Mouse (Mus musculus) neural tube, embryonic 12.5 days (tissue): ENCODE data around the gene Ctns. TPM values are rescaled to one million over a fixed set of nuclear protein-coding genes. Genes with fewer than 3 reads are reported as not detected.

Experiments
- ATAC-seq: fragments of 200-750 bp; cut with Nextera tagmentation; 2 replicates; pipeline ENCODE4 v1.8.0; 2017; ENCODE audit warnings: low read depth, mild to moderate bottlenecking, moderate TSS enrichment, moderate library complexity; ENCODE audit not compliant: low FRiP score
- H3K27ac ChIP-seq: fragments of 300-500 bp; sonication (generic); 2 replicates; pipeline ENCODE4 v1.5.1; 2016
- H3K27me3 ChIP-seq: fragments of 300-500 bp; sonication (generic); replicated peaks from 2 replicates; pipeline ENCODE4 v1.6.1; 2016; ENCODE audit warnings: mild to moderate bottlenecking
- H3K36me3 ChIP-seq: fragments of 300-500 bp; sonication (generic); 2 replicates; pipeline ENCODE4 v1.6.1; 2016; ENCODE audit warnings: mild to moderate bottlenecking
- H3K4me1 ChIP-seq: fragments of 300-500 bp; sonication (generic); 2 replicates; pipeline ENCODE4 v1.6.1; 2016
- H3K4me2 ChIP-seq: fragments of 300-500 bp; sonication (generic); replicated peaks from 2 replicates; pipeline ENCODE4 v1.6.1; 2016; ENCODE audit warnings: mild to moderate bottlenecking
- H3K4me3 ChIP-seq: fragments of 300-500 bp; sonication (generic); 2 replicates; pipeline ENCODE4 v1.5.1; 2016
- H3K9ac ChIP-seq: fragments of 300-500 bp; sonication (generic); 2 replicates; pipeline ENCODE4 v1.6.1; 2016; ENCODE audit warnings: mild to moderate bottlenecking
- H3K9me3 ChIP-seq: fragments of 300-500 bp; sonication (generic); 2 replicates; pipeline ENCODE4 v1.6.1; 2016; ENCODE audit warnings: mild to moderate bottlenecking
- WGBS: fragments of 180-500 bp; shearing (Covaris S2); methylation state at CpG from one replicate; pipeline ENCODE4 v1.1.7; 2016; 5-methylcytosine and 5-hydroxymethylcytosine counted together
- polyA plus RNA-seq: library from polyadenylated mRNA; unstranded; fragments of >200 nt; fragmentation: Nextera tagmentation; extraction: Ambion mirVana; gene quantifications from 2 replicates; pipeline ENCODE4 v1.2.1, GENCODE M21; 2016

The Ctns gene
- polyA plus RNA-seq, 1 experiment from 2014 or later, result 26.1 TPM

DNA sequence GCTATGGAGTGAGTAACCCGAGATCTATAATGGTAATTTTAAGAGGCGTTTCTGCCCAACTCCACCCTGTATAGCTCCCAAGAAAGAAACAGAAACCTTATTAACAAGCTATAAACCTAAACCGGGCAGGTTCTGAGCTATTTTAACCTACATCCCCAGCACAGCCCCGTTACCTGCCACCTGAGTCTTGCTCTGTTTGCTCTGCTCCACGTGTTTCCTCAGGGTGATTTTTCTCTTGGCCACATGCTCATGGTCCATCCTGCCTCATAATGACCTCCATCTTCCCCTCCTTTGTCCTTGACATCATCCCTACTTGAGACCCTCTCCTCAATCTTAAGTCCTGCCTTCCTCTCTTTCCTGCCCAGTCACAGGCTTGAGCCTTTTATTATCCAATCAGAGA lies 64.6 kb downstream of the Ctns start:
- no peaks in the 10 kb centered on the region for H3K9me3 ChIP-seq
- H3K4me1 ChIP-seq, result peaks cover 27% of the 10 kb centered on the region
- H3K27ac ChIP-seq, result no peak overlapping the region
- ATAC-seq, result no peak
- H3K27me3 ChIP-seq, result no peaks in the 10 kb centered on the region
- H3K4me2 ChIP-seq, result peak overlapping the region; percentile 30
- 91% methylated on average over 5 of the region's 5 CpGs for WGBS
- peaks cover 24% of the 10 kb centered on the region for H3K36me3 ChIP-seq
- H3K4me3 ChIP-seq, result no peak overlapping the region
- H3K9ac ChIP-seq, result no peak overlapping the region

Other genes starting within 250 kb of the Ctns start
- 1.2 and 1.3 TPM in 2 replicates for gene Atp2a3, start 237.9 kb downstream of the Ctns start, polyA plus RNA-seq
- 1.4 TPM in 2 replicates for gene P2rx1, start 199.9 kb downstream of the Ctns start, polyA plus RNA-seq
- gene Camkk1, start 180.0 kb downstream of the Ctns start, polyA plus RNA-seq, result 14.7 and 14.8 TPM in 2 replicates
- 14.3 and 15.1 TPM in 2 replicates for gene Ncbp3, start 151.3 kb downstream of the Ctns start, polyA plus RNA-seq
- 0.34 TPM in 2 replicates for gene Itgae, start 108.5 kb downstream of the Ctns start, polyA plus RNA-seq
- gene Haspin, start 60.7 kb downstream of the Ctns start, polyA plus RNA-seq, result 11.0 and 11.1 TPM in 2 replicates
- gene P2rx5, start 38.6 kb downstream of the Ctns start, polyA plus RNA-seq, result 0.22 and 0.30 TPM in 2 replicates
- 122 and 129 TPM in 2 replicates for gene Emc6, start 22.0 kb downstream of the Ctns start, polyA plus RNA-seq
- gene Tax1bp3, start 22.0 kb downstream of the Ctns start, polyA plus RNA-seq, result 198 and 205 TPM in 2 replicates
- gene Shpk, start 418 bp upstream of the Ctns start, polyA plus RNA-seq, result 1.9 and 2.3 TPM in 2 replicates
- 0.38 and 0.98 TPM in 2 replicates for gene Trpv1, start 35.2 kb upstream of the Ctns start, polyA plus RNA-seq
- gene Trpv3, start 68.3 kb upstream of the Ctns start, polyA plus RNA-seq, result 0.14 and 0.15 TPM in 2 replicates
- gene Aspa, start 130.6 kb upstream of the Ctns start, polyA plus RNA-seq, result 0.34 and 0.65 TPM in 2 replicates
- gene Gm49340, start 130.7 kb upstream of the Ctns start, polyA plus RNA-seq, result not detected in 2 replicates
- not detected in 2 replicates for gene Spata22, start 130.7 kb upstream of the Ctns start, polyA plus RNA-seq
- not detected in 2 replicates for gene Olfr20, start 151.7 kb upstream of the Ctns start, polyA plus RNA-seq
- gene Olfr376, start 172.2 kb upstream of the Ctns start, polyA plus RNA-seq, result not detected in 2 replicates
- gene Olfr1, start 200.6 kb upstream of the Ctns start, polyA plus RNA-seq, result not detected in 2 replicates
- gene Olfr378, start 229.4 kb upstream of the Ctns start, polyA plus RNA-seq, result not detected in 2 replicates